Mouse (Mus musculus) neural tube, embryonic 15.5 days (tissue): Measurements from ENCODE around the gene Grhpr. TPM values are rescaled to one million over a fixed set of nuclear protein-coding genes. Genes with fewer than 3 reads are reported as not detected.
A peak's percentile ranks its signal among the peaks of the same experiment; 100 is the strongest.
"Not testable (repeated sequence)": the region's sequence is repeated elsewhere in the genome, so short reads cannot be mapped to it uniquely, and the experiment has no call there.

Experiments used
- ATAC-seq: fragments of 200-750 bp; cut with Nextera tagmentation; 2 replicates; pipeline ENCODE4 v1.8.0; 2017; ENCODE audit warnings: mild to moderate bottlenecking, moderate TSS enrichment, moderate library complexity; ENCODE audit not compliant: low FRiP score
- H3K27ac ChIP-seq: fragments of 300-500 bp; sonication (generic); replicated peaks from 2 replicates; pipeline ENCODE4 v1.5.1; 2015; ENCODE audit warnings: mild to moderate bottlenecking, inconsistent platforms
- H3K27me3 ChIP-seq: fragments of 300-500 bp; sonication (generic); replicated peaks from 2 replicates; pipeline ENCODE4 v1.6.1; 2015; ENCODE audit warnings: inconsistent platforms
- H3K36me3 ChIP-seq: fragments of 300-500 bp; sonication (generic); 2 replicates; pipeline ENCODE4 v1.6.1; 2015; ENCODE audit warnings: inconsistent platforms
- H3K4me1 ChIP-seq: fragments of 300-500 bp; sonication (generic); 2 replicates; pipeline ENCODE4 v1.6.1; 2015; ENCODE audit warnings: inconsistent platforms
- H3K4me2 ChIP-seq: fragments of 300-500 bp; sonication (generic); 2 replicates; pipeline ENCODE4 v1.6.1; 2015; ENCODE audit warnings: inconsistent platforms, mild to moderate bottlenecking, moderate library complexity
- H3K4me3 ChIP-seq: fragments of 300-500 bp; sonication (generic); replicated peaks from 2 replicates; pipeline ENCODE4 v1.5.1; 2015; ENCODE audit warnings: mild to moderate bottlenecking, inconsistent platforms
- H3K9ac ChIP-seq: fragments of 300-500 bp; sonication (generic); replicated peaks from 2 replicates; pipeline ENCODE4 v1.6.1; 2015; ENCODE audit warnings: mild to moderate bottlenecking, inconsistent platforms
- H3K9me3 ChIP-seq: fragments of 300-500 bp; sonication (generic); replicated peaks from 2 replicates; pipeline ENCODE4 v1.6.1; 2016; ENCODE audit warnings: inconsistent platforms
- WGBS: fragments of 180-500 bp; shearing (Covaris S2); methylation state at CpG from one replicate; pipeline ENCODE4 v1.1.7; 2015; ENCODE audit warnings: mixed read lengths; 5-methylcytosine and 5-hydroxymethylcytosine counted together
- polyA plus RNA-seq: library from polyadenylated mRNA; unstranded; fragments of >200 nt; fragmentation: Nextera tagmentation; extraction: Ambion mirVana; gene quantifications from 2 replicates; pipeline ENCODE4 v1.2.1, GENCODE M21; 2015

The Grhpr gene
- polyA plus RNA-seq, 1 experiment from 2014 or later: 33.9 TPM

GRCm38 (mm10) chr4:45019009-45019408 is 37.8 kb downstream of the Grhpr start:
- 4% methylated on average over 14 of the region's 14 CpGs for WGBS
- ATAC-seq: peak; percentile 52
- H3K27ac ChIP-seq: 0 out of 2 replicates have a peak overlapping the region, but pooled peaks have one; percentile 37

GRCm38 (mm10) chr4:45026459-45026858 is 45.3 kb downstream of the Grhpr start:
- Histone ChIP-seq H3K4me3 (no peak overlapping the region), H3K9me3 (no peaks in the 10 kb centered on the region), H3K9ac (no peak overlapping the region), H3K4me2 (no peak overlapping the region), H3K36me3 (peaks cover 83% of the 10 kb centered on the region), H3K27ac (no peak overlapping the region), H3K4me1 (no peaks in the 10 kb centered on the region), H3K27me3 (no peaks in the 10 kb centered on the region)
- WGBS: 89% methylated on average over 4 of the region's 4 CpGs
- ATAC-seq: no peak

More at GRCm38 (mm10) chr4:45019009-45019408, 37.8 kb downstream of the Grhpr start:
- H3K27me3 ChIP-seq: no peaks in the 10 kb centered on the region
- peak overlapping the region; percentile 73 for H3K9ac ChIP-seq
- H3K4me3 ChIP-seq: peak overlapping the region; percentile 79
- H3K4me2 ChIP-seq: peak overlapping the region; percentile 95
- peaks cover 21% of the 10 kb centered on the region for H3K4me1 ChIP-seq
- H3K36me3 ChIP-seq: peaks cover 20% of the 10 kb centered on the region
- no peaks in the 10 kb centered on the region for H3K9me3 ChIP-seq

- H3K9ac ChIP-seq: no peak overlapping the region
- peaks cover 91% of the 10 kb centered on the region for H3K36me3 ChIP-seq
- ATAC-seq: no peak
- H3K9me3 ChIP-seq: no peaks in the 10 kb centered on the region
- no peaks in the 10 kb centered on the region for H3K27me3 ChIP-seq
- H3K4me1 ChIP-seq: no peaks in the 10 kb centered on the region
- no peak overlapping the region for H3K4me2 ChIP-seq
- 91% methylated on average over 9 of the region's 9 CpGs for WGBS
- H3K4me3 ChIP-seq: no peak overlapping the region
- no peak overlapping the region for H3K27ac ChIP-seq
Observed at GRCm38 (mm10) chr4:45032586-45032985, 51.4 kb downstream of the Grhpr start.

GRCm38 (mm10) chr4:45034693-45035628 is 53.8 kb downstream of the Grhpr start:
- no peak for ATAC-seq
- Histone ChIP-seq H3K4me2 (no peak overlapping the region), H3K9me3 (no peaks in the 10 kb centered on the region), H3K27ac (no peak overlapping the region), H3K9ac (no peak overlapping the region), H3K4me3 (no peak overlapping the region), H3K36me3 (peaks cover 81% of the 10 kb centered on the region), H3K27me3 (no peaks in the 10 kb centered on the region), H3K4me1 (no peaks in the 10 kb centered on the region)
- 81% methylated on average over 16 of the region's 16 CpGs for WGBS

GRCm38 (mm10) chr4:45036048-45036447 is 54.9 kb downstream of the Grhpr start:
- no peak overlapping the region for H3K9ac ChIP-seq
- H3K4me1 ChIP-seq: no peaks in the 10 kb centered on the region
- ATAC-seq: no peak
- no peak overlapping the region for H3K4me3 ChIP-seq
- H3K27me3 ChIP-seq: no peaks in the 10 kb centered on the region
- H3K27ac ChIP-seq: no peak overlapping the region
- H3K36me3 ChIP-seq: peaks cover 82% of the 10 kb centered on the region
- 93% methylated on average over 10 of the region's 10 CpGs for WGBS
- H3K4me2 ChIP-seq: no peak overlapping the region
- no peaks in the 10 kb centered on the region for H3K9me3 ChIP-seq

GRCm38 (mm10) chr4:45036571-45036970 is 55.4 kb downstream of the Grhpr start:
- no peak for ATAC-seq
- Histone ChIP-seq H3K4me1 (no peaks in the 10 kb centered on the region), H3K27me3 (no peaks in the 10 kb centered on the region), H3K36me3 (peaks cover 84% of the 10 kb centered on the region), H3K27ac (no peak overlapping the region), H3K4me3 (no peak overlapping the region), H3K9me3 (no peaks in the 10 kb centered on the region), H3K9ac (no peak overlapping the region), H3K4me2 (no peak overlapping the region)
- WGBS: 76% methylated on average over 5 of the region's 5 CpGs

- Histone ChIP-seq H3K27me3 (no peaks in the 10 kb centered on the region), H3K4me1 (no peaks in the 10 kb centered on the region), H3K4me2 (no peak overlapping the region), H3K4me3 (no peak overlapping the region), H3K9me3 (no peaks in the 10 kb centered on the region), H3K9ac (no peak overlapping the region), H3K36me3 (peaks cover 73% of the 10 kb centered on the region), H3K27ac (no peak overlapping the region)
- WGBS: 91% methylated on average over 13 of the region's 13 CpGs
- no peak for ATAC-seq
Observed at GRCm38 (mm10) chr4:45037455-45038410, 56.5 kb downstream of the Grhpr start.

GRCm38 (mm10) chr4:45038879-45039278 is 57.7 kb downstream of the Grhpr start:
- not testable (repeated sequence) for H3K27ac ChIP-seq
- 67% methylated on average over 8 of the region's 8 CpGs for WGBS
- H3K36me3 ChIP-seq: peaks cover 74% of the 10 kb centered on the region

GRCm38 (mm10) chr4:45039546-45039945 is 58.4 kb downstream of the Grhpr start:
- 87% methylated on average over 7 of the region's 7 CpGs for WGBS
- peaks cover 75% of the 10 kb centered on the region for H3K36me3 ChIP-seq
- not testable (repeated sequence) for H3K27ac ChIP-seq, H3K4me3 ChIP-seq, H3K9me3 ChIP-seq, H3K27me3 ChIP-seq, H3K4me2 ChIP-seq, H3K9ac ChIP-seq, ATAC-seq, H3K4me1 ChIP-seq

More at GRCm38 (mm10) chr4:45038879-45039278, 57.7 kb downstream of the Grhpr start:
- not testable (repeated sequence) for H3K27me3 ChIP-seq, H3K4me1 ChIP-seq, H3K9ac ChIP-seq, H3K4me2 ChIP-seq, H3K9me3 ChIP-seq, H3K4me3 ChIP-seq, ATAC-seq
